Mouse (Mus musculus): Measurements from ENCODE around the gene Mybl2.
"Not testable (repeated sequence)": the region's sequence is repeated elsewhere in the genome, so short reads cannot be mapped to it uniquely, and the experiment has no call there.

The Mybl2 gene

DNA sequence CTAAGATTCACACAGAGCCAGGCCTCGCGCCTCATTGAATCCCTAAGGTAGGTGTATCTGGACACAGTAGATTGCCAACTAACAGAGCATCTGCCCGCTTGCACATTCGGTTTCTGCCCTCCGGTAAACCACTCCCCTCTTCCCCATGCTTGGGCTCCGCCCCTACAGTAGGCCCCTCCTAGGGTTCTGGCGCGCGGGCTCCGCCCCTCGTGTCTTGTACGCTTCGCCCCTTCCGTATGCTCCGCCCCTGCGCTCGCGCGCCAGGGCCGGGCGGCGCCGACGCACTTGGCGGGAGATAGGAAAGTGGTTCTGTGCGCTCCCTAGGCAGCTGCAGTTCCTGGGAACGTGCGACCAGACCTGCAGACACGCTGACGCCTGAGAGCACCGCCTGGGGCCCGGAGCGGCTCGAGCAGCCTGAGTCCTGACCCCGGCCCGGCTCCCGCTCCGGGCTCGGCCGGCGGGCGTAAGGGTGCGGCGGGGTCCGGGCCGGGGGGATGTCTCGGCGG, at the start of gene Mybl2:
Gene Mybl2, plus strand, starts transcription at position 353 of the 506 bp plus-strand sequence.
- peak; percentile 96 for DNase-seq (ENCODE audit: low spot score in 2 of 2)

DNA sequence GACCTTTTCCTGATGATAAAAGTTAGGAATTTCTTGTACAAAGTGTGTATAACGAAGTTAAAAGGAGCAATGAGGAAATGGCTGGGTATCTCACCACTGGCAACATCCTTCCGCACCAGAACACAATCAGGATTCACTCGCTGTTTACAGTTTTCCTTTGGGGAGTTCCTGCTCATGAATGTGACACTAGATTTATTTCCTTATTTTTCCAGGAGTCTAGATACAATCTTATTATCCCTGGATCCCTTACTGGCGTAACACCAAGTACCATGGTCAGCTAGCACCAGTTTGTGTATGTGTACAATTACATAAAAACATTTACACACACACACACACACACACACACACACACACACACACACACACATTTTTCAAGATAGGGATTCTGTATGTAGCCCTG, 47.2 kb upstream of the Mybl2 start:
- no peak for DNase-seq (ENCODE audit: low spot score in 2 of 2)

DNA sequence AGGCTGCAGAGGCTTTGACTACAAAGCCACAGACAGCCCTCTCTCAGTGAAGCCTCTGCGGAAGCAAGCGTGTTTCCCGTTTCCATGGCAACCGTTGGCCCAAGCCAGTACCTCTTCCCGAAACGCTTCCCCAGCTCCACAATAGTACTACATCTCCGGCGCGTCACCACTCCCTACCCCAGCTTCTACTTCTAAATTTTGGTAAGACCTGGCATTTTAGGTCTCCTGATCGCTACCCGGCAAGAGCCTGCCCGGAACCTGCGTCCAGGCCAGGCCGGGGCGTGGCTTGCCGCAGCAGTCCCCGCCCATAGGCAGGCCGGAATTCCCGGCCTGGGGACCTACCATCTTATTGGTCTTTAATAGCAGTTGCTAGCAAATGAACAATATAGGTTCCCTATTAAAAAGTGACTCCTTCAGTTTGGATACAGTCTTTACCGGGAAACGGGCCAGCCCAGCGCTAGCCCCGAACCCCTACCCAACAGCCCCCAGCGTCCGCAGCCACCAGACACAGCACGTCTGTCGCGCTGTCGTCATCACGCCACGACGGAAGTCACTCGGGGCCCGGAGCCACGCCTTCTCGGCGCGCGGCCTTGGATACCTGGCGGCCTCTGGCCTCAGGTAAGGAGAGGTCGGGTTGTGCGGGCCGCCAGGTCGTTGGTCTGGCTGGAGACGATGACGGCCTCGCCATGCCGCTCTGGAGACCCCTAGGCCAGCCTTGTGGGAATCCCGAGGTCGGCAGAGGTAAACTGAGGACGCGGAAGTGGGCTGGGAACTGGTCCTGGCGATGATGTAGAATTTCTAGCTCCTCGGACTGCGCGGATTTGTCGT, 37.4 kb upstream of the Mybl2 start, which contains the start of gene Ift52:
Gene Ift52, plus strand, starts transcription at position 439 of the 828 bp plus-strand sequence.
- DNase-seq (ENCODE audit: low spot score in 2 of 2): peak; percentile 86 to 94

DNA sequence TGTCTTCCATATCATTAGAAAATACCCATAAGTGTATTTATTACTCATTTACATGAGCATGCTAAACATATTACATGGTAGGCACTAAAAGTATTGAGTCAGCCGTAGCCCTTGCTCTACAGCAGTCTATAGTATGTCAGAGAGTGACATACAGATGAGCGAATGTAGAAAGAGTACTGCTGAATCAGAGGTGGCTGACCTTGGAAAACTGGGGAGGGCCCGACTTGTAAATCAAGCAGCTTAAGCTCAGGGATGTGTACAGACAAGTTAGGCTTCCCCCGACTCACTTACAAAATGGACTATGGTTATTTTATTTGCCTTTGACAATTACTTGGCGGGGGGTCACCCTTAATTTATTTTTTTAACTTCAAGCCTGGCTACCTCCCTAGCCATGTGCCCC, 23.2 kb upstream of the Mybl2 start:
- no peak for DNase-seq (ENCODE audit: low spot score in 2 of 2)

- DNase-seq (ENCODE audit: low spot score in 2 of 2): no peak
Observed at GRCm38 (mm10) chr2:163031757-163032156, 22.7 kb upstream of the Mybl2 start.

GRCm38 (mm10) chr2:163032622-163033021, 21.9 kb upstream of the Mybl2 start:
- DNase-seq (ENCODE audit: low spot score in 2 of 2): no peak

DNA sequence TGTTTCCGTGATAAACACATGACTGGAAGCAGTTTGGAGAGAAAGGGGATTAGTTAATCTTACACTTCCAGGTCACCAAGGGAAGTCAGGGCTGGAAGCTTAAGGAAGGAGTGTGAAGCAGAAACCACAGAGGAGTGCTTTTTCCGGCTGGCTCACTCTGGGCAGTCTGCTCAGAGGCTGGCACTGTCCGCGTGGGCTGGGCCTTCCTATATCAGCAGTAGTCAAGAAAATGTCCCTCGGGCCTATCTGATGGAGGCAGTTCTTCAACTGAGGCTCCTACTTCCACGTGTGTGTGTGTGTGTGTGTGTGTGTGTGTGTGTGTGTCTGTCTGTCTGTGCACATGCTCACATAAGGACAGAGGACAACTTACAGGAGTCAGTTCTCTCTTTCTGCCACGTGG, 14.5 kb upstream of the Mybl2 start:
- no peak for DNase-seq (ENCODE audit: low spot score in 2 of 2)

- DNase-seq (ENCODE audit: low spot score in 2 of 2): peak; percentile 60 to 81
Observed at GRCm38 (mm10) chr2:163048125-163048524, 6.4 kb upstream of the Mybl2 start.

GRCm38 (mm10) chr2:163049116-163049515, 5.4 kb upstream of the Mybl2 start:
- no peak for DNase-seq (ENCODE audit: low spot score in 2 of 2)

DNA sequence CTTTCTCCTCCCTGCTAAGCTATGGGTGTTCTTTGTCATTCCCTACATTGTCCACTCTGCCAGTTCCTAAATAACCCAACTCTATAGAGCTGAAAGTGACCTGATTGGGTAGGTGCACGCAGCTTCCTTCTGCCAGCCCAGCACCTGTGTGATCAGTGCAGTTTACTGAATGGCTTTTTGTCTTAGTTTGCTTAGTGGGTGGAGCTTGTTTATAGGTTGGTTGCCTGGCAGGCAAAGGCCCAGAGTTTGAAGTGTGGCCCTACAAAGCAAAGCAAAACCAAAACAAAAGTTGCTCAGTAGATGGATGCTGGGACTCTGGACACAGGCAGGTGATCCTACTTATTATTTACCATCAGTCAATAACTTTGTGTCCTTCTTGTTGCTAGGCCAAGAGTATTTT, 2.8 kb upstream of the Mybl2 start:
- no peak for DNase-seq (ENCODE audit: low spot score in 2 of 2)

DNA sequence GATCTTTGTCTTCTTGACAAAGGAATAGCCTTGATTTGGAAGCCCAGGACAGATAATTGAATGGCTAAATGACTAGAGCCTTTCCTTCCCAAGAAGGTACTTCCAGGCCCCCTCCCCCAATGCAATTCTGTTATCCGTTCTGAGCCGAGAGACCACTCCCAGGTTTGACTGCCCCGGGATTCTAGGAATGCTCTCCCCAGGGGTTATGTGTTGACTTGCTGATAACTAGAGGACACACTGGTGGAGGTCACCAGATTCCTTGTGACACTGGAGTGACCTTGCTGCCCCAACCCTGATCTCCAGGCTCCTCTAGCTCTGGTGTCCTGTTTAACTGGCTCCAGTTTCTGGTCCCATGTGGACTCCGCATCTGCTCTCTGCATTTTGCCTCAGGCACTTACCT, 2.4 kb upstream of the Mybl2 start:
- DNase-seq (ENCODE audit: low spot score in 2 of 2): no peak

DNA sequence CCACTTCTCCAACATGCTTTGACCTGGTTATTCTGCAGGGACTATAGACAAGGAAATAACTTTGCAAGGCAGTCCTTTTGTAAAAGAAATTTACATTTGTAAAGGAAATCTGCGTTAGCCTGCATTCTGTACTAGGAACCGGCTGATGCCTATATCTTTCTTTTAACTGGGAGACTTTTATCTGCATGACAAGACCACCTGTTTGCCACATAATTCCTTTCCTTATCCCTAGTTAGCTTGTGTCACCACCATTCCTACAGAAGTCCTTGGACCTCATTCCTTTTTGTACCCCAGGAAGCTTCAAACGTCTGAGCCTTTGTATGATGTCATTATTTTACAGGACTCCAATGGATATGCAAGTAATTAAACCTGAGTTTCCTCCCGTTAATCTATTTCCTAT, 1.7 kb upstream of the Mybl2 start:
- DNase-seq (ENCODE audit: low spot score in 2 of 2): no peak

- DNase-seq (ENCODE audit: low spot score in 2 of 2): peak; percentile 48 to 81
Observed at GRCm38 (mm10) chr2:163054891-163055494, 506 bp downstream of the Mybl2 start.

GRCm38 (mm10) chr2:163055715-163056114, 1.2 kb downstream of the Mybl2 start:
- DNase-seq (ENCODE audit: low spot score in 2 of 2): no peak

- DNase-seq (ENCODE audit: low spot score in 2 of 2): no peak
Observed at GRCm38 (mm10) chr2:163056584-163056983, 2.1 kb downstream of the Mybl2 start.

DNA sequence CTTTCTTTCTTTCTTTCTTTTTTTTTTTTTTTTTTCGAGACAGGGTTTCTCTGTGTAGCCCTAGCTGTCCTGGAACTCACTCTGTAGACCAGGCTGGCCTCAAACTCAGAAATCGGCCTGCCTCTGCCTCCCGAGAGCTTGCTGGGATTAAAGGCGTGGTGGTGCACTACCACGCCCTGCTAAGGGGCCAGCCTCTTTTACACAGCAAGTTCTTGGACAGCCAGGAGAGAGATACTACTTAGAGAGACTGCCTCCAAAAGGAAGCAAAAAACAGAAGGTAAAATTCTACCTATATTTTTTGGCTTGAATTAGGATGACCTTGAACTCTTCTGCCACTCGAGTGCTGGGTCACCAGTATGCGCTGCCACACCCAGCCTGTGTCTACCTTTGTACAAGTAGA, 4.5 kb downstream of the Mybl2 start:
- DNase-seq (ENCODE audit: low spot score in 2 of 2): not testable (repeated sequence)

- DNase-seq (ENCODE audit: low spot score in 2 of 2): no peak
Observed at GRCm38 (mm10) chr2:163060630-163061029, 6.1 kb downstream of the Mybl2 start.

DNA sequence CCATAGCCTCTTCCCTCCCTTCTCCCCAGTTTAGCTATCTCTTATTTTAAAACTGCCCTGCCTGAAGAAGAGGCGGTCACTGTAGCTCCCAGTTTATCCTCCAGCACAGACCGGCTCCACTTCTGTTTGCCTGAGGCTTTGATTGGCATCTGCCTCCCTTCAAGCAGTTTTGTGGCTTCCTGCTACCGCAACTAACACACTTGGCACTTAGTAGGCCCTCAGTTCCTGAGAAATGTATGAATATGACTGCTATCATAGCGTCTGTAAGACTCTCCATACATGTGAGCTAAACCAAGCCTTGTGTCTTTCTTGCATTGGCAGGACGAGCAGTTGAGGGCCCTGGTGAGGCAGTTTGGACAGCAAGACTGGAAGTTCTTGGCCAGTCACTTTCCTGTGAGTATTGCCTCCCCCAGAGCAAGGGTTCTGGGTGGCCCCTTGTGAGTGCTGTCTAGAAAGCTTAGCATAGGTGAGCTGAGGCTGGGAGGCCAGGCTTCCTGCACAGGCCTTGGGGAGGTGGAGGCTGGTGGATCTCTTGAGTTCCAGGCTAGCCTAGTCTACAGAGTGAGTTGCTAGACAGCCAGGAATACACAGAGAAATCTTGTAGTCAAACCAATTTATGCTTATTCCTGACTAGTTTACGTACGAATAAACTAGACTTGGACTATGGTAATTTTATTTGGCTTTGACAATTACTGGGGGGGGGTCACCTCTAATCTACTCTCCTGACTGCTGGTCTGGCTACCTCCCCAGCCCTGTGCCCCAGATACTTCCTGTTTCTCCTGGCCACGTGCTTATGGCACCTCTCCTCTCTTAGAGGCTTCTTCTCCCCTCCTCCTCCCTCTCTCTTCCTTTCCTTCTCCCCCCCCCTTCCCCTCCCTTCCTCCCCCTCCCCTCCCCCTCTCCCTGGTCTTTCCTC, 7.0 kb downstream of the Mybl2 start:
- no peak for DNase-seq (ENCODE audit: low spot score in 2 of 2)

- DNase-seq (ENCODE audit: low spot score in 2 of 2): no peak
Observed at GRCm38 (mm10) chr2:163062119-163062508, 7.6 kb downstream of the Mybl2 start.

DNA sequence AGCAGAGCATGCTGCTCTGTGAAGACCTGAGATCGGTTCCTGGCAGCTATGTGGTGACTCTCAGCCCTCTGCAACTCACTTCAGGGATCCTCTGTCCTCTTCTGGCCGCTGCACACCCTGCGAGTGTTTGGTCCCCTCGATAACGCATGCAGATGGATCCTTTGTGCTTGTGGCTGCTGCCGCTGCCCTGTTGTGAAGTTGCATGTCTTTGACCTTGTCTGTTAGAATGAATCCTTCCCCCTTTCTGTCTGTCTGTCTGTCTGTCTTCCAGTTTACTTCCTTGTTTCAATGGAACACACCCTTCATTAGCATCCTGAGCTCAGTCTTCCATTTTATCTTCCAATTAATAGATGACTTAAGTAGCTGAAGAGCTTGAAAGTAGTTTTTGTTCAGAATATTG, 11.8 kb downstream of the Mybl2 start:
- DNase-seq (ENCODE audit: low spot score in 2 of 2): no peak

GRCm38 (mm10) chr2:163067233-163067632, 12.7 kb downstream of the Mybl2 start:
- no peak for DNase-seq (ENCODE audit: low spot score in 2 of 2)

DNA sequence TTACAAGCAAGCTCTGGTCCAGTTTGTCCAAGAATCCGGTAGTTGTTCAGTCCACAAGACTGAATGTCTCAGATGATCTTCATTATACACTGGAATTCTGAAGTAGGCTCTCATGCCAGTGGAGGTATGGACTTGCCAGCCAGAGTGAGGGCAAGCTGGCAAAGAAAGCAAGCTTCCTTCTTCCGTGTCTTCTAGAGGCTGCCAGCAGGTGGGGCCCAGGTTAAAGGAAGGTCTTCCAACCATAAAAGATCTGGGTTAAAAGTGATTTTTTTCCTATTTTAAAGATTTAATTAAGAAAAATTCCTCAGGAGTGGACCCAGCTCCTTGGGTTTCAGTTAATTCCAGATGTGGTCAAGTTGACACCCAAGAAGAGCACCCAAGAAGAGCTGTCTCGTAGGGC, 15.7 kb downstream of the Mybl2 start:
- no peak for DNase-seq (ENCODE audit: low spot score in 2 of 2)
